1 mouse cellular context compared by ENCODE assay signal in genomic region chr6:115985622-115986021, GRCm38 (mm10).
TF ChIP-seq lines count a peak whose summit lies in the region.

No protein-coding gene starts in this region.

TF ChIP-seq in CH12.LX, 34 proteins besides CTCF, POLR2A, EP300 and RAD21:
- TF ChIP-seq KAT2A (IDR thresholded peaks at IDR 0.05; ENCODE audit: insufficient replicate concordance, low read length) (no peak), MYC (IDR thresholded peaks at IDR 0.05; ENCODE audit: low read depth, low read length) (no peak), JUND (conservative IDR thresholded peaks at IDR 0.05; ENCODE audit: low read depth, low read length) (no peak), MXI1 (IDR thresholded peaks at IDR 0.05; ENCODE audit: low read depth, low read length) (no peak), TCF12 (IDR thresholded peaks at IDR 0.05; ENCODE audit: low read depth, low read length) (no peak), ZC3H11A (IDR thresholded peaks at IDR 0.05; ENCODE audit: low read depth, low read length) (no peak), NRF1 (IDR thresholded peaks at IDR 0.05; ENCODE audit: low read depth, low read length) (no peak), SIN3A (IDR thresholded peaks at IDR 0.05; ENCODE audit: low read length) (no peak), IRF4 (IDR thresholded peaks at IDR 0.05; ENCODE audit: low read depth, low read length) (no peak), E2F4 (IDR thresholded peaks at IDR 0.05; ENCODE audit: insufficient replicate concordance, low read depth, low read length) (no peak), PAX5 (IDR thresholded peaks at IDR 0.05; ENCODE audit: low read length) (no peak), USF1 (IDR thresholded peaks at IDR 0.05; ENCODE audit: low read depth, low read length) (no peak), ZNF384 (IDR thresholded peaks at IDR 0.05; ENCODE audit: low read depth, low read length) (no peak), ZKSCAN1 (IDR thresholded peaks at IDR 0.05; ENCODE audit: borderline replicate concordance, low read depth, low read length) (no peak)
